Mouse (Mus musculus) NIH3T3 (cell line): ENCODE data around the gene Acvr2a.
A peak's percentile ranks its signal among the peaks of the same experiment; 100 is the strongest.

Source experiments
- DNase-seq: peaks from one replicate; pipeline ENCODE4 v3.0.0-alpha.2; 2012; ENCODE audit warnings: low read depth

The Acvr2a gene

DNA sequence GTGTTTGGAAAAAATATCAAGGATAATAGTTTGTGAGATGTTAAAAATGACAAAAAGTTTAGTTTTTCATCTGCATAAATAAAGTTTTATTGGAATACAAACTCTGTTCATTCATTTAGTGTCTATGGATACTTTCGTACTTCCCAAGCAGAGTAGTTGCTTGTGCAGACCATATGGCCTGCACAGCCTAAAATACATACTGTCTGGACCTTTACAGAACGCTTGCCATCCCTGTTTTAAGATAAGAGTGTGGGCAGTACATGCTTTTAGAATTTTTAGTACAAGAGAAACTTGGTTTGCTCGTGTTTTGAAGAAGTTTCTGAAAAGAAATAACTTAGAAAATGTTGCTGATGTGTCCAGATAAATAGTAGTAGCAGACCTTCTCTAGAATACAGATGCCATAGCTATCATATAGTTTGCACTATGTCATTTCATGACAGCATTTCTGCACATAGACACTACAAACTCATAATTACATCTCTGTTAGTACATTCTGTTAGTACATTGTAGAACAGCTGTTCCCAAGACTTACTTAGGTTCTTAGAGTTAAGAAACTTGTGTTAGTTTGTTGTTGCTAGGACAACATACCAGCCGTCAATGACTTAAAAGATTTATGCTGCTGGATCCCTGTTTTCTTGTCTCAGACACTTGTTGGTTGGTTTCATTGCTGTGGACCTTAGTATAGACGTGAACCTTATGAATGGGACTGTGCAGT, 54.4 kb downstream of the Acvr2a start:
- no peak for DNase-seq

DNA sequence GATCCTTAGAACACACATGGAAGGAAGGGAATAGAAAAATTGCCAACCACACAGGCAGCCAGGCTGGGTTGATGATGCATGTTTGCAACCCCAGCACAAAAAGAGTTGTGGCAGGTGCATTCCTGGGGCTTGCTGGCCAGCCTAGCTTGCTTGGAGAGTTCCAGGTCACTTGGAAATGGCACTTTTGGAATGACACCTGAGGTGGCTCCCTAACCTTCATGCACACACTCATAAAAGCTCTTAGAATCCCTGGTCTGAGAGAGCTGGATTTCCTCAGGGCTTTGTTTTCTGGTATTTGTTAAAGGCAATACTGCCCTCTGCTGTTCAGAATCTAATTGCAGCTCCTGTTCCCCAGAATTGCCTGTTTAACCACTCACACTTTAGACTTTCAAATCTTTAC, 72.0 kb downstream of the Acvr2a start:
- DNase-seq = peak; percentile 85

DNA sequence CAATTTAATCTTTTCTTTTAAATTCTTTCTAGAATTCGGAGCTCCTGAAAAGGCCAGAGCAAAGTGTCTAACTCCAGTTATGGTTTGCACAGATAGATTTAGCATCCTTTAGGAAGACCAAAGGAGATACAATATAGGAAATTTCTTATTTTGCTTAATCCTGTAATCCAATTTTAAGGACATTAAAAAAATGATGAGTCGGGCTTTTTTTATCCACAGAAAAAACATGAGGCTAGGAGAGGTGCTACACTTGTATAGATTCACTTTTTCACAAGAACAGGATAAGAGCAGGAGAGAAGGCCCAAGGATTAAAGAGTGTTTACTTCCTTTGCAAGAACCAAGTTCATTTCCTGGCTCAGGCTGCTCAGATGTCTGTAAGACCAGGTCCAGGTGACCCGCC, 81.3 kb downstream of the Acvr2a start:
- no peak for DNase-seq

DNA sequence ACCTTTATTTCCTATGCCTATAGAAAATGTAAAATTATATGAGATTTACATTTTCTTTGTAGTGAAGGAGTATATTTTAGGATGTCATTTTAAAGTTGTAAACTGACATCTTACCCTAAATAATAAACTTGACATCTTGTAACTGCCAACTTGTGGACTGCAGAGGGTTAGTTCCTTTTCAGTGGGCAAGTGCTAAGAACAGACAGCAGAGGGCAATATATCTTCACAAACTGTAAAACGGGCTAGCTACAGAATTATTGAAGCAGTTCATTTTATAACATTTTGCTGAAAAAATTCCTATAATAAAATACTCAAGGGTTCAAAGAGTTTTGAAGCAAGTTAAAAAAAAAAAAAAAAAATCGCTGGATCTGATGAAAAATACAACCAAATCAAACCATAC, 95.0 kb downstream of the Acvr2a start:
- peak; percentile 73 for DNase-seq

DNA sequence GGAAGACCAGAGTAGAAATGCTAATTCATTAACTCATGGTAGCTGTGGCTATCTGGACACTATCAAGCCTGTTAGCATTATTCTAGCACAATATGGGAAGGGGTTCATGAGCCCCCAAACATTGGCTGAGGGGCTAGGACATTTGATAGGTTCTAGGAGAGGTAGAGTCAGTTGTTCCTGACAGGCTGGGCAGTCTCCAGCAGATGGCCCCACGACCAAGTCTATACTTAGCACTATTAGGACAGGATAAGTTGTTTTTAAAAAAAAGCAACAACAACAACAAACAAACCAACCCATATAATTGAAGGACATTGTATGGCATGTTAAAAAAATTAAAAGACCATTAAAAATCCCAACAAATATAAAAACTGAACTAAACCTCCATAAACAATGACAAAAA, 100.3 kb downstream of the Acvr2a start:
- no peak for DNase-seq

DNA sequence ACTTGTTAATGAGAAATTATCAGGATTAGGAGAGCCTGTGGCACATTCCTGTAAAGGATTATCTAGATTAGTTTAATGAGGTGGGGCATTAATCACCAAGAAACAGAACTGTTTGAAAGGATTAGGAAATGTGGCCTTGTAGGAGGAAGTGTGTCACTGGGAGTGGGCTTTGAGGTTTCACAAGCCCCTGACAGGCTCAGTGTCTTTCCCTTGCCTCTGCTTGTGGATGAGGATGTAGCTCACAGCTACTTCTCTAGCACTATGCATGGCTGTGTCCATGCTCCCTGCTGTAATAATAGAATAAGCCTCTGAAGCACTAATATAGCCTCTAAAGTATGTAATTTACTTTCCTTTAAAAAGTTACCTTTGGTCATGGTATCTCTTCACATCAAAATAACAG, 101.9 kb downstream of the Acvr2a start:
- no peak for DNase-seq

DNA sequence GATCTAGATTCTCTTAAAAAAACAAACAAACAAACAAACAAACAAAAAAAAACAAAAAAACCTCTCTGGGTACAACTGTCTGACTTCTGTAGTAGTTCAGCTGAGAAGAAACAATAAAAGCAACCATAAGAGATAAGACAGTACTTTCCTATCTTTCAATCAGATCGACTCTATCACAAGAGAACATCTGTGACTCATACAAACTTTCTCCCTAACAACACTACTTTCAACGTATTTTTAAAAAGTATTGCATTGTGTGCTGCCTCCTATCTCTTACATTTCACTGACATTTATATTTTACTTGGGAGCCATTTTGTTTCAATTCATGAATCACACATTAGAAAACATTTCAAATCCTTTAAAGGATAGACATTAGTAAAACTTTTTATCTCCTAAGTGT, 121.1 kb downstream of the Acvr2a start:
- DNase-seq = no peak

DNA sequence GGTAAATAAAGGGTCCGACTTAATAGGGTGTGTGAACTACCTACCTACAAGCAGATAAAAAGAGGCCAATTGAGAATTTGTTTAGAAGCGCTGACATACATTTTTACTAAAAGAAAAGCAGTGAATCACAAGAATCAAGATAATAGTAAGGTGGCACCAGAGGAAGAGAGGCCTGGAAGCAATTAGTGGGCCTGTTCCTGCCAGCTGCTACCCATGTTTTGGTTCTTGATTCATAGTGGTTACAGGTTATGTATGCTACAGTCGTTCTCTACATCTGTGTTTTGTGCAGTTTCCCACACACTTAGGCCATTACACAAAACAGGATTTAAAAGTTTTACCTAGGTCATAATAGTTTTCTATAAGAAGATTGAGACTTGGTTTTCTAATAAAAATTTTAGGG, 133.9 kb downstream of the Acvr2a start:
- DNase-seq = peak; percentile 51

DNA sequence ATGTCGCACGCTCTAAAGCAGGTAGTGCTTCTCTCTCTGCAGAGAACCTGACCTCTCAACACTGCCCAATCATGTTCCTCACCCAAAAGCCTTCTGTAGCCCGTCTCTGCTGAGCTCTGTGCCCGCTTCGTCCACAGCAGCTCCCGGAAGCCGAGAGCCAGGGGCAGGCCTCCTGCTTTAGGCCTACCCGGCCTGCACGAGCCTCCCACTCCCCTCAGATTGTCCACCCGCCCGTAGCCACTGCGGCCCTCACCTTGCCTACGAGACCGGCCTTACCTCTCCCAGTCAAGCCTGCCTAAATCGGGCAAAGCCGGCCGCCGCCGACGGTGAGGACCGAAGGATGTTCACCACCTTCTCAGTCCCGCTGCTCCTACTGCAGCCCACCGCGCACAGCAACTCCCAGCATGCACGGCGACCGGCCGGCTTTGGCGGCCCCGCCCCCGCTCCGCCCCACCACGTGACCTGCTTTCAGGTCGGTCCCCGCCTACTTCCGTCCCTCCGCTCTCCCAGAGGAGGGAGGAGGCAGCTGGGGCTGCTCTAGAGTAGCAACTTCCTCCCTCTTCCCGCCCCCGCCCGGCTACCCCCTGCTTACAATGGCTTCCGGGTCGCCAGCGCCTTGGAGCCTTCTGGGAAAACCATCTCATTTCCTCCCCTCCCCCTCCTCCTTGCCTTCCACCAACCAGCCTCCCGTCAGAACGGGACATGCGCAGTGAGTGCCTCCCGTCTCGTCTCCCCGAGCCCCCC, 135.1 kb downstream of the Acvr2a start, which contains the start of gene Mbd5:
TSS of gene Mbd5 (plus strand) at position 668 of the 744 bp plus-strand sequence.
- peak; percentile 99 for DNase-seq

DNA sequence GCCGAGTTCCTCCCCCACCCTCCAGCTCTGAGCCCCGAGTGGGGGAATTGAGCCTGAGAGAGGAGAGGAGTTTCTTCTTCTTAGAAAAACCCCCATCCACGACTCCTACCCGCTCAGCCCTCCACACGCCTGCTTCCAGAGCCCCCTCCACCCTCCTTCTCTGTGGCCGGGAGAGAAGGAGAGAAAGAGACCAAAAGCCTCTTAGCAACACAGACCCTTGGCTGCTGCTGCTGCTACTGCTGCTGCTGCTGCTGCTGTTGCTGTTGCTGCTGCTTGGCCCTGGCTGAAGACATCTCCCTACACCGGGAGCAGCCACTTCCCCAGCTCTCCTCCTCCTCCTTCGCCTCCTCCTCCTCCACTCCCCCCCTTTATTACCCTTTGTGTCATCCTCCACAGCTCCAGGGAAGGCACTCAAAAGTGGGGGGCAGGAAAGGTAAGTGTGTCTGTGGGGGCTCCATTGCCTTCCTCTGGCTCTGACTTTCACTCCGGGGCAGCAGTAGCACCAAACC, 135.9 kb downstream of the Acvr2a start:
- DNase-seq = peak; percentile 51

DNA sequence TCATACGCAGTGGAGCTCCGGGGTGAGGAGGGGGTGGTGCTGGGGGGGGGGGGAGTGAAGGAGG, 136.2 kb downstream of the Acvr2a start, which contains the start of gene Orc4:
TSS of gene Orc4 (minus strand) at position 26 of the 64 bp plus-strand sequence.
- no peak for DNase-seq

DNA sequence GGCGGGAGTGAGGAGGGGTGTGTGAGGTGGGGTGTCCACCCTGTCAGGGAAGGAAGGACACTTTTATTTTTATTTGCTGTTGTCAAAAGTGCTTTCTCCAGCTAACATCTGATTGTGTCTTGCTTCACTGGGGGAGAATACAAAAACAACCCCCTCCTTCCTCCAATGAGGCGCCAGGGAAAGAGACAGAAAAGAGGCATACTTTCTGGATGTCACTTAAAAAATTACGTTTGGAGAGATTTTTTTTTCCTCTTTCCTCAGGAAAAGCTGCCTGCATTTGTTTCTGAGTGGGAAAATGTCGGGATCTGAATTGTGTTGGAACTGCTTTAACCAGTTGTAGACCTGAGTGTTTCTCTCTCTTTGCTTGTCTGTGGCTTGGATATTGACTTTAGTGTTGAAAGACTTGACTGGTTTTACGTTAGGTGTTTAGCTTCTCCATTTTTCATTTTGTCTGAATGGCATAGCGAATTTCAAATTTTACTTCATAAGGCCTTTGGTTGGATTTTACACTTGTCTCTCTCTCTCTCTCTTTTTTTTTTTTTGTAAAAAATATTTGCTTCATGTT, 136.5 kb downstream of the Acvr2a start:
- peak; percentile 35 for DNase-seq
